Mouse (Mus musculus): Measurements from ENCODE around the gene Fbxl8. TPM values are rescaled to one million over a fixed set of nuclear protein-coding genes. Genes with fewer than 3 reads are reported as not detected.

The Fbxl8 gene
- polyA plus RNA-seq, 1 experiment: 2.1 TPM

DNA sequence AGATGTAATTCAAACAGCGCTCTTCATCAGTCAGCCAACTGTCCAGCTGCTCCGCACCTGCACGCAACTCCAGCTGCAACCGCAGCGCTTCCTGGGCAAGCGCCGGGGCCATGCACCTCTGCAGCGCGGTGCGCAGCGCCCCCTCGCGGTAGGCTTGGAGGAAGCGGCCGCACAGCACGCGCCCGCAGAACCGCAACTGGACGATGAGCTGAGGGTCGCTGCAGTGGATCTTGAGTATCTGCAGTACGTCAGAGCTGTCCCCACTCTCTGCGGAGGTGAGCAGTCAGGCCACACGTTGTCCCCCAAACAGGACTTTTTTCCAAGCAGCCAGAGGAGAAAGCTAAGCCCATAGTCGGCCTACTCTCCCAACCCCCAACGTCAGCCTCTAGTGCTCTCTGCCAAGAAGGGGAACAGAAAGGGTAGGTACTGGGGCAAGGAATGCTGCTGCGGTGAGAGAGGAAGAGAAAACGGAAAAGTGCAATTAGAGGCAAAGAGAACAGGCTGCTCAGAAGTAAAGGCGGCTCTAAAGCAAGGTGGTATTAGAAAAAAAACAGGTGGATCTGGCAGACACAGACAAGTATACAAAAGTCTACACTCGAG, 4.6 kb upstream of the Fbxl8 start:
- peak overlapping the region; percentile 49 for H3K4me3 ChIP-seq (replicated peaks; ENCODE audit: insufficient read depth, low read depth, low read length)
- DNase-seq: peak; percentile 64 to 76
- TF ChIP-seq POLR2A (IDR thresholded peaks at IDR 0.05; ENCODE audit: borderline replicate concordance, insufficient read depth, low read length): no peak
- peak; percentile 80 for TF ChIP-seq CTCF (IDR thresholded peaks at IDR 0.05; ENCODE audit: borderline replicate concordance, insufficient read depth, low read depth, low read length)
- no peaks in the 10 kb centered on the region for H3K27me3 ChIP-seq (ENCODE audit: control insufficient read depth, insufficient read depth, low read length)
- no peak overlapping the region for H3K27ac ChIP-seq (ENCODE audit: insufficient read depth, low read length)
- WGBS: 6% methylated on average over 30 of the region's 30 CpGs
- no peaks in the 10 kb centered on the region for H3K4me1 ChIP-seq (ENCODE audit: control insufficient read depth, insufficient read depth, low read length)

DNA sequence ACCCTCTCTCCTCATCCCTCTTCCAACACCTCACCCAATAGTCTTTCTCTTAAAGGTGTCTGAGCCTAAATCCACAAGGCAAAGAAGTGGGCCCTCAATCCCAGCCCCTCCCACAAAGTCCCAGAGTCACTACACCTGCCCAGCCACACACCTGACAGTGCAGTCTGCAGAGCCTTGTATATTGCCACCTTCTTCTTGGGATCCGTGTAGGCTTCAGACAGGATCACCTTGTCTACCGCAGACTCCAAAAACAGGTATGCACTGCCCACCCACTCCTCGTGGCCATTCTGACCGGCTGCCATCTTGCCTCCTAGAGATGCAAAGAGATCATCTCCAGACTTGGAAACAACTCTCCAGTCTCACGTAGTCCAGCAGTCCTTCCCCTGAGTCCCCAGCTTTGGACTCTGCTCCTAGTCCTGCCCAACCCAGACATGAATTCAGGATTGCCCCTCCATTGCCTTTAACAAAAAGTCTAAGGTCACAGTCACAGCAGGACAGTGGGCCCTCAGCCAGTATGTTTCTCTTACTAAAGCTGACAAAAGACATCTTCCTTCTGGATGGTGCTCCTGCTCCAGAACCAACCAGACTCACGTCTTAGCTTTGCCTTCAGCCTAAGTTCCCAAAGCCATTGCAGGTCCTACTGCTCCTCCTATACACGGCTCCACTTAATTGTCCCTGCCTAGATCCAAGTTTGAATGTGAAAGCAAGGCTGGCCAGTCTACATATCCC, 3.9 kb upstream of the Fbxl8 start:
- H3K4me1 ChIP-seq (ENCODE audit: control insufficient read depth, insufficient read depth, low read length): no peaks in the 10 kb centered on the region
- no peak for DNase-seq
- 83% methylated on average over 7 of the region's 7 CpGs for WGBS
- H3K4me3 ChIP-seq (replicated peaks; ENCODE audit: insufficient read depth, low read depth, low read length): no peak overlapping the region
- no peaks in the 10 kb centered on the region for H3K27me3 ChIP-seq (ENCODE audit: control insufficient read depth, insufficient read depth, low read length)
- no peak overlapping the region for H3K27ac ChIP-seq (ENCODE audit: insufficient read depth, low read length)
- TF ChIP-seq CTCF (IDR thresholded peaks at IDR 0.05; ENCODE audit: borderline replicate concordance, insufficient read depth, low read depth, low read length): no peak
- no peak for TF ChIP-seq POLR2A (IDR thresholded peaks at IDR 0.05; ENCODE audit: borderline replicate concordance, insufficient read depth, low read length)

DNA sequence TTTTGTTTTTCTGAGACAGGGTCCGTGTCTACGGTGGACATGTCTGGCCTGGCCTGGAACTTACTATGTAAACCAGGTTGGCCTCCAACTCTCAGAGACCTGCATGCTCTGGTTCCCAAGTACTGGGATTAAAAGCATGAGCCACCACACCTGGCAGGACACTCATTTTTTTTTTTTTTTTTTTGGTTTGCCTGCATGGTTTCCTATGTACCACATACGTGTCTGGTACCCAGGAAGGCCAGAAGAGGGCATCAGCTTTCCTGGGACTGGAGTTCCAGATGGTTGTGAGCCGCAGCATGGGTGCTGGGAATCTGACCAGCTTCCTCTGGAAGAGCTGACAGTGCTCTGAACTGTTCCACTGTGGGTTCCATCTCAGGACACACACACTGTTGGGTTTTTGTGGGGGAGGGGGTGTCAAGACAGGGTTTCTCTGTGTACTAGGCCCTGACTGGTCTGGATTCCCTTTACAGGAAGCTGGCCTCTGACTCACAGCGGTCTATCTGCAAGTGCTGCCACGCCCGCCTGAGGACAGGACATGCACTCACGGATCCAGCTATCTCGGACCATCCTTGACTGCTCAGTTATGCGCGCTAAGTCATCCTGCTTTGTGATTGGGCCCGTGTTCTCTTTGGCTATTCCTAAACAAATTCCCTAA, 3.0 kb upstream of the Fbxl8 start:
- Histone ChIP-seq H3K27ac (ENCODE audit: insufficient read depth, low read length) (no peak overlapping the region), H3K4me1 (ENCODE audit: control insufficient read depth, insufficient read depth, low read length) (no peaks in the 10 kb centered on the region), H3K27me3 (ENCODE audit: control insufficient read depth, insufficient read depth, low read length) (no peaks in the 10 kb centered on the region), H3K4me3 (replicated peaks; ENCODE audit: insufficient read depth, low read depth, low read length) (no peak overlapping the region)
- no peak for TF ChIP-seq POLR2A (IDR thresholded peaks at IDR 0.05; ENCODE audit: borderline replicate concordance, insufficient read depth, low read length)
- TF ChIP-seq CTCF (IDR thresholded peaks at IDR 0.05; ENCODE audit: borderline replicate concordance, insufficient read depth, low read depth, low read length): no peak
- no peak for DNase-seq
- WGBS: 92% methylated on average over 12 of the region's 12 CpGs

DNA sequence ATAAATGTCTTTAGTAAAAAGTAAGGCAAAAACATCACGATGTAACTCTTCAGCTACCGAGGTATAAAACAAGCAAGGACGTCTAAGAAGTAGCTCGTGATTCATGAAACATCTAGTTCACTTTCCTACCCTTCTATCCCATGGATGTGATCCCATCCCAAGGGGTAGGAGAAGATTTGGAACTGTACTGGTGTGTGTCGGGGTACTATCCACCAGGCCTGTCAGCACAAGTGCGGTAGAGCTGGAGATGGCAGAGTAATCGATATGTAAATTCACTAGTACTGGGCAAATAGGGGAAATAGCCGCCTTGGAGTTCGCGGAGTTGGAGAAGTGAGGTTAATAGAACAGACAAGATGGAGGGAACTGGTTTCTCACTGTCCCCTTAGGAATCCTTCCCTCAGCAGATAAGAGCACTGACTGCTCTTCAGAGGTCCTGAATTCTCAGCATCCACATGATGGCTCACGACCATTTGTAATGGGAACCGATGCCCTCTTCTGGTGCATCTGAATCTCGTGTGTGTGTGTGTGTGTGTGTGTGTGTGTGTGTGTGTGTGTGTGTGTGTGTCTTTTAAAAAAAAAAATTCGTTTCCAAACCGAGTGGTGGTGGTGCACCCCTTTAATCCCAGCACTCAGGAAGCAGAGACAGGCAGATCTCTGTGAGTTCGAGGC, 1.1 kb upstream of the Fbxl8 start:
- WGBS: 47% methylated on average over 16 of the region's 16 CpGs
- Histone ChIP-seq H3K27me3 (ENCODE audit: control insufficient read depth, insufficient read depth, low read length) (no peaks in the 10 kb centered on the region), H3K4me1 (ENCODE audit: control insufficient read depth, insufficient read depth, low read length) (0 out of 2 replicates have a peak, but pooled peaks cover 3% of the 10 kb centered on the region), H3K27ac (ENCODE audit: insufficient read depth, low read length) (no peak overlapping the region), H3K4me3 (replicated peaks; ENCODE audit: insufficient read depth, low read depth, low read length) (no peak overlapping the region)
- no peak for DNase-seq
- TF ChIP-seq POLR2A (IDR thresholded peaks at IDR 0.05; ENCODE audit: borderline replicate concordance, insufficient read depth, low read length) (no peak), CTCF (IDR thresholded peaks at IDR 0.05; ENCODE audit: borderline replicate concordance, insufficient read depth, low read depth, low read length) (no peak)

DNA sequence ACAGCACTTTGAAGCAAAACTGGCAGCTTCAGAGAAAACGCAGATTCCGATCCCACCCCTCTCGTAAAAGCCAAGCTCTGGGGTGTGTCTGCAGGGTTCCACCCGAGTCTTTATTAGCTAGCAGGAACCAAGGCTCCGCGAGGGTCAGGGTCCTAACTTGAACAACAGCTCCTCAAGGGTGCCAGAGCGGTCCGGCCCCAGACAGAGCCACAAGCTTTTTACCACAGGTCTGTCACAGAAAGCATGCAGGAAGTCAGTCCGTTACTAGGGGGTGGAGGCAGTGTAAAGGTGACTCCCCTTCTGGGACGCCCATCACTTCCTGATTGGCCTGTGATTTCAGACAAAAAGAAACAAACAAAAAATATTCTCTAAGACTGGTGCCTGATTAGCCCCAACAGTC, 680 bp downstream of the Fbxl8 start:
- no peaks in the 10 kb centered on the region; the same call in 1 of the 2 replicates for H3K27me3 ChIP-seq (ENCODE audit: control insufficient read depth, insufficient read depth, low read length)
- DNase-seq: no peak
- H3K4me3 ChIP-seq (replicated peaks; ENCODE audit: insufficient read depth, low read depth, low read length): no peak overlapping the region
- no peak overlapping the region for H3K27ac ChIP-seq (ENCODE audit: insufficient read depth, low read length)
- TF ChIP-seq CTCF (IDR thresholded peaks at IDR 0.05; ENCODE audit: borderline replicate concordance, insufficient read depth, low read depth, low read length) (no peak), POLR2A (IDR thresholded peaks at IDR 0.05; ENCODE audit: borderline replicate concordance, insufficient read depth, low read length) (no peak)
- 27% methylated on average over 10 of the region's 10 CpGs for WGBS
- 0 out of 2 replicates have a peak, but pooled peaks cover 3% of the 10 kb centered on the region for H3K4me1 ChIP-seq (ENCODE audit: control insufficient read depth, insufficient read depth, low read length)

DNA sequence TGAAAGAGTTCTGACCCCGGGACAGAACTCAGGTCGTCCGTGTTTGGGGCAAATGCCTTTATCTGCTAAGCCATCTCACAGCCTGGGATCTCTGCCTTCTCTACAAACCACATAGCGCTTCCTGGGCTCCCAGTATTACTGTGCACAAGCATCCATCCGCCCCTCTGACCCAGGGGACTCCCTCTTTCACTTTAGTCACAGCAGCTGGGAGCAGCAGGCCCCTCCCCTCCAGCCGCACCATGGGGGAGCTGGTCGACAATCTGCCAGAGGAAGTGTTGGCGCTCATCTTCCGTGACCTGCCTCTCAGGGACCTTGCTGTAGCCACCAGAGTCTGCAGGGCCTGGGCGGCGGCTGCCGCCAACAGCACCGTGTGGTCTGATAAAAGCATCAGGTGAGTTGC, 2.3 kb downstream of the Fbxl8 start:
- TF ChIP-seq CTCF (IDR thresholded peaks at IDR 0.05; ENCODE audit: borderline replicate concordance, insufficient read depth, low read depth, low read length) (no peak), POLR2A (IDR thresholded peaks at IDR 0.05; ENCODE audit: borderline replicate concordance, insufficient read depth, low read length) (no peak)
- WGBS: 41% methylated on average over 13 of the region's 13 CpGs
- H3K27ac ChIP-seq (ENCODE audit: insufficient read depth, low read length): no peak overlapping the region

DNA sequence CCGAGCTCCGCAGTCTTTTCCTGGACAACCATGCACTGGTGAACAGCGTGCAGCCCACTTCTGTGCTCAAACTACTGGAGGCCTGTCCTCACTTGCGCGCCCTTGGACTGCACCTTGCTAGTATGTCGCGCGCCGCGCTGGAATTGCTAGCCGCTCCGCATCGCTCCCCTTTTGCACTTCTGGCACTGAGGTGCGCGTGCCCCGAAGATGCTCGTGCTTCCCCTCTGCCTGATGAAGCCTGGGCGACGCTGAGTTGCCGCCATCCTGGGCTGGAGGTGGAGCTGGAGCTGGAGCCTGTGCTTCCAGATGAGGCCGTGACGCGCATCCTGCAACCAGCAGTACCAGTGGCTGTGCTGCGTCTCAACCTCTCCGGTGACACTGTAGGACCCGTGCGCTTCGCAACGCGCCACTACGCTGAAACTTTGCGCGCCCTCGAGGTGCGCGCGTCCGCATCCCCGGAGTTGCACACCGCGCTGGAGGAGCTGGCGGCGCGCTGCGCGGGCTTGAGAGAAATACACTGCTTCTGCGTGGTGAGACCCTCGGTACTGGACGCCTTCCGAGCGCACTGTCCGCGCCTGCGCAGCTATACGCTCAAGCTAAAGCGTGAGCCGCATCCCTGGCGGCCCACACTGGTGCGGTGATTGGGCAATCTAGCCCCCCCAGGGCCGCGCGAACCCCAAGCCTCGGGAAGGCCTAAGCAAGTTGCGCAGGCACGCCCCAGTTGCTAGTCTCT, 4.1 kb downstream of the Fbxl8 start:
- TF ChIP-seq POLR2A (IDR thresholded peaks at IDR 0.05; ENCODE audit: borderline replicate concordance, insufficient read depth, low read length) (0 out of 2 replicates have a peak, but pooled peaks have one; percentile 20), CTCF (IDR thresholded peaks at IDR 0.05; ENCODE audit: borderline replicate concordance, insufficient read depth, low read depth, low read length) (no peak)
- H3K27ac ChIP-seq (ENCODE audit: insufficient read depth, low read length): no peak overlapping the region
- peak; percentile 58 to 67 for DNase-seq
- H3K4me1 ChIP-seq (ENCODE audit: control insufficient read depth, insufficient read depth, low read length): 0 out of 2 replicates have a peak, but pooled peaks cover 3% of the 10 kb centered on the region
- peak overlapping the region; percentile 54 for H3K4me3 ChIP-seq (replicated peaks; ENCODE audit: insufficient read depth, low read depth, low read length)
- 2% methylated on average over 65 of the region's 65 CpGs for WGBS
- no peaks in the 10 kb centered on the region; the same call in 1 of the 2 replicates for H3K27me3 ChIP-seq (ENCODE audit: control insufficient read depth, insufficient read depth, low read length)

More for the DNA sequence above, 2.3 kb downstream of the Fbxl8 start:
- no peak for DNase-seq
- no peaks in the 10 kb centered on the region; the same call in 1 of the 2 replicates for H3K27me3 ChIP-seq (ENCODE audit: control insufficient read depth, insufficient read depth, low read length)
- H3K4me3 ChIP-seq (replicated peaks; ENCODE audit: insufficient read depth, low read depth, low read length): no peak overlapping the region
- 0 out of 2 replicates have a peak, but pooled peaks cover 3% of the 10 kb centered on the region for H3K4me1 ChIP-seq (ENCODE audit: control insufficient read depth, insufficient read depth, low read length)
